Mouse (Mus musculus): ENCODE data around the gene Rnf215. TPM values are rescaled to one million over a fixed set of nuclear protein-coding genes. Genes with fewer than 3 reads are reported as not detected.

Gene Rnf215
- total RNA-seq (2021) = 10 to 100 TPM; 32.1 to 32.6 TPM
- long read RNA-seq, experiment 1, transcript Rnf215-201 (9 exons, 1,874 nt) = major isoform, 17 of 41 reads
- long read RNA-seq, experiment 1, partial matches to known transcripts = 7 of 41 reads
- long read RNA-seq, experiment 1, other reads (novel, unspliced or antisense) = 17 of 41 reads
- long read RNA-seq, experiment 2, transcript Rnf215-201 (9 exons, 1,874 nt) = major isoform, 15 of 42 reads
- long read RNA-seq, experiment 2, partial matches to known transcripts = 9 of 42 reads
- long read RNA-seq, experiment 2, other reads (novel, unspliced or antisense) = 18 of 42 reads

GRCm38 (mm10) chr11:4134986-4135935, at the start of gene Rnf215:
TSS of gene Rnf215 (plus strand) at chr11:4135202.
- H3K27ac ChIP-seq = peak within 1 kb of the TSS; percentile 95
- H3K4me3 ChIP-seq = peak within 1 kb of the TSS; percentile 78
- DNase-seq (ENCODE audit: extremely low spot score in 1 of 2, low spot score in 2 of 2) = peak; percentile 88
- peak; percentile 87 for TF ChIP-seq CTCF (IDR thresholded peaks at IDR 0.05)
- intact Hi-C loops (cut with DNase I) = loop anchor here (1.0 to 5.0 kb wide), 4 partner anchors 25 to 287 kb away; partner anchors contain the start of genes Ccdc157, Sf3a1 and Tbc1d10a

- H3K4me3 ChIP-seq = no peak overlapping the region
- TF ChIP-seq CTCF (IDR thresholded peaks at IDR 0.05) = no peak
- H3K27ac ChIP-seq = no peak overlapping the region
- DNase-seq (ENCODE audit: extremely low spot score in 1 of 2, low spot score in 2 of 2) = no peak
- intact Hi-C loops (cut with DNase I) = no loop called here
These were observed 48.8 kb upstream of the Rnf215 start for GRCm38 (mm10) chr11:4086246-4086645.

GRCm38 (mm10) chr11:4087267-4087666, 47.7 kb upstream of the Rnf215 start:
- intact Hi-C loops (cut with DNase I) = no loop called here
- no peak for DNase-seq (ENCODE audit: extremely low spot score in 1 of 2, low spot score in 2 of 2)

GRCm38 (mm10) chr11:4093459-4094377, 41.3 kb upstream of the Rnf215 start:
- intact Hi-C loops (cut with DNase I) = no loop called here
- Histone ChIP-seq H3K4me3 (peak overlapping the region; percentile 72), H3K27ac (peak overlapping the region; percentile 92)
- TF ChIP-seq CTCF (IDR thresholded peaks at IDR 0.05) = no peak
- no peak for DNase-seq (ENCODE audit: extremely low spot score in 1 of 2, low spot score in 2 of 2)

More at GRCm38 (mm10) chr11:4087267-4087666, 47.7 kb upstream of the Rnf215 start:
- Histone ChIP-seq H3K27ac (peak overlapping the region; percentile 65), H3K4me3 (no peak overlapping the region)
- TF ChIP-seq CTCF (IDR thresholded peaks at IDR 0.05) = no peak

- H3K4me3 ChIP-seq = peak overlapping the region; percentile 72
- DNase-seq (ENCODE audit: extremely low spot score in 1 of 2, low spot score in 2 of 2) = peak; percentile 75 to 78
- TF ChIP-seq CTCF (IDR thresholded peaks at IDR 0.05) = peak; percentile 84
- intact Hi-C loops (cut with DNase I) = no loop called here
- H3K27ac ChIP-seq = peak overlapping the region; percentile 92
These were observed 40.4 kb upstream of the Rnf215 start for GRCm38 (mm10) chr11:4094378-4095170.

- Histone ChIP-seq H3K4me3 (peak within 1 kb of the TSS; percentile 72), H3K27ac (peak within 1 kb of the TSS; percentile 92)
- intact Hi-C loops (cut with DNase I) = loop anchor here (1.0 kb wide), 1 partner anchor 23 kb away; no protein-coding TSS in a partner anchor
- peak; percentile 60 to 63 for DNase-seq (ENCODE audit: extremely low spot score in 1 of 2, low spot score in 2 of 2)
- no peak for TF ChIP-seq CTCF (IDR thresholded peaks at IDR 0.05)
These were observed 39.6 kb upstream of the Rnf215 start, which contains the start of gene Mtfp1 for GRCm38 (mm10) chr11:4095171-4096053. TSS of gene Mtfp1 (minus strand) at chr11:4095445.

GRCm38 (mm10) chr11:4096054-4096984, 38.7 kb upstream of the Rnf215 start:
- intact Hi-C loops (cut with DNase I) = loop anchor here (1.0 kb wide), 1 partner anchor 22 kb away; no protein-coding TSS in a partner anchor
- Histone ChIP-seq H3K27ac (peak overlapping the region; percentile 95), H3K4me3 (peak overlapping the region; percentile 55)
- peak; percentile 96 to 98 for DNase-seq (ENCODE audit: extremely low spot score in 1 of 2, low spot score in 2 of 2)
- TF ChIP-seq CTCF (IDR thresholded peaks at IDR 0.05) = no peak

- no peak for DNase-seq (ENCODE audit: extremely low spot score in 1 of 2, low spot score in 2 of 2)
- no peak for TF ChIP-seq CTCF (IDR thresholded peaks at IDR 0.05)
- peak overlapping the region; percentile 55 for H3K4me3 ChIP-seq
- H3K27ac ChIP-seq = peak overlapping the region; percentile 95
- intact Hi-C loops (cut with DNase I) = no loop called here
These were observed 37.8 kb upstream of the Rnf215 start for GRCm38 (mm10) chr11:4097091-4097621.

All from left cerebral cortex, adult 2 months (tissue).